12 mouse cellular contexts compared by ENCODE assay signal in the genomic region with DNA sequence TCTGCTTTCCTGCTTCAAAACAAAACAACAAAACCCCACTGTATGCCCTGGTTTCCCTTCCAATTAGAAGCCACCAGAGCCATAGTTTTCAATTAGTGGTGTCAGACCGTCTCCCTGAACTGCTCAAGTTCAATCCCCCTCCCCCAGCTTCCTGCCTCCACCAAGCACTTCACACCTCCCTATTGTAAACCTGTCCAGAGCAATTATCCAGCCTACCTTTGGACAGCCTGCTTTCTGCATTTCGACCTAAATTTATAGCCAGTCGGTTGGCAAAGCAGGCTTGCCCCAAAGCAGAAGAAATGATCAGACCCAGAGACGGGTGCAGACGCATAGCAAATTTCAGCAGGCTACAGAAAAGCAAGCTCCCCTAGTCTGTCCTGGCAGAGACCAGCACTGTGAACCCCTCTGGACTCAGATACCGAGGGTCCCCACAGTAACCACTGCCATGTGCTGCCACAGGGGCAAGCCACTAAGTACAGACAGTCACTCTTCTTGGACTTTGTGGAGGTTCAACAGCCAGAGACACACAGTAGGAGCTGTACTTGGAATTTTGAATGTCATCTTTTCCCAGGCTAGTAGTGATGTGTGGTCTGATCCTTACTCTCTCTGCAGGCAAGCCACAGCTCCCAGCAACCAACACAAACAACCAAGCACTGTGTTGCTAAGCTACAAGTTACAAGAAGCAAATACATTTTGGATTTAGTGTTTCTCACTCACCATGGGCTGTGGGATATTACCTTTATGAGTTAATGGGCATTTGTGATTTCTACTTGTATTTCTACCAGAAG. TPM values are rescaled to one million over a fixed set of nuclear protein-coding genes. Genes with fewer than 3 reads are reported as not detected.
DNase-seq lines count a peak whose midpoint lies in the region; ATAC-seq and TF ChIP-seq lines count a peak whose summit lies in the region.
"Had no signal": no experiment of that assay in that cellular context is flagged by ENCODE, and none has a peak within 500 bp of the region (broad histone marks: within the 10 kb centered on the region; RNA-seq: fewer than 3 reads in every experiment).

No protein-coding gene starts in this region.

- intact Hi-C loops in gastrocnemius, adult 2 months (cut with DNase I) = no loop called here
- intact Hi-C loops in gastrocnemius, postnatal 14 days (cut with DNase I; ENCODE audit: low total_unique reads) = no loop called here

- 0 out of 2 replicates have a peak overlapping the region, but pooled peaks have one; percentile 11 for H3K4me3 ChIP-seq in gastrocnemius, adult 2 months
- no peak overlapping the region for H3K4me3 ChIP-seq in hindbrain, embryonic 13.5 days
- H3K4me3 ChIP-seq in limb, embryonic 15.5 days = no peak overlapping the region

- no peak for ATAC-seq in hindbrain, embryonic 13.5 days (ENCODE audit: low FRiP score)
- no peak for ATAC-seq in limb, embryonic 15.5 days (ENCODE audit: insufficient number of reproducible peaks, low FRiP score, low TSS enrichment, low read depth)

- H3K4me1 ChIP-seq in hindbrain, embryonic 13.5 days (replicated peaks) = peaks cover 72% of the 10 kb centered on the region
- peaks cover 74% of the 10 kb centered on the region for H3K4me1 ChIP-seq in limb, embryonic 15.5 days

- peak overlapping the region; percentile 79 for H3K27ac ChIP-seq in gastrocnemius, adult 2 months
- no peak overlapping the region for H3K27ac ChIP-seq in hindbrain, embryonic 13.5 days
- H3K27ac ChIP-seq in limb, embryonic 15.5 days = peak overlapping the region; percentile 43; the same call in 1 of the 2 replicates

- no peak for TF ChIP-seq CTCF in gastrocnemius, adult 2 months (IDR thresholded peaks at IDR 0.05)

- no peaks in the 10 kb centered on the region for H3K36me3 ChIP-seq in hindbrain, embryonic 13.5 days
- no peaks in the 10 kb centered on the region for H3K36me3 ChIP-seq in limb, embryonic 15.5 days

- no peak for DNase-seq in gastrocnemius, adult 2 months
- no peak for DNase-seq in gastrocnemius, postnatal 14 days
- DNase-seq in CD4-positive helper T cell, adult 2 months (ENCODE audit: low read depth, low spot score) = peak; percentile 27
- DNase-seq in embryo, embryonic 10 days (ENCODE audit: low spot score) = no peak
- no peak for DNase-seq in lung, postnatal 25 days (ENCODE audit: low spot score)
- no peak for DNase-seq in cerebellum, postnatal 14 days
- DNase-seq: adrenal gland, postnatal 10 days; cerebellum, adult 11 months; left cerebral cortex, postnatal 4 days; midbrain, embryonic 14.5 days had no signal

- no peaks in the 10 kb centered on the region for H3K9me3 ChIP-seq in hindbrain, embryonic 13.5 days
- no peaks in the 10 kb centered on the region for H3K9me3 ChIP-seq in limb, embryonic 15.5 days

- 0 out of 2 replicates have a peak overlapping the region, but pooled peaks have one; percentile 13 for H3K4me2 ChIP-seq in hindbrain, embryonic 13.5 days
- H3K4me2 ChIP-seq in limb, embryonic 15.5 days = no peak overlapping the region

- 39% methylated on average over 6 of the region's 6 CpGs for WGBS in hindbrain, embryonic 13.5 days
- 11% methylated on average over 6 of the region's 6 CpGs for WGBS in limb, embryonic 15.5 days

- no peaks in the 10 kb centered on the region for H3K27me3 ChIP-seq in hindbrain, embryonic 13.5 days
- H3K27me3 ChIP-seq in limb, embryonic 15.5 days = no peaks in the 10 kb centered on the region

- no peak overlapping the region for H3K9ac ChIP-seq in hindbrain, embryonic 13.5 days
- H3K9ac ChIP-seq in limb, embryonic 15.5 days = no peak overlapping the region

RNA-seq across cellular contexts. Expression of a gene that starts 21.4 kb away (rescaled TPM):
- 10 to 100 TPM; 38.9 to 57.9 TPM for total RNA-seq in gastrocnemius, adult 2 months (2021)
- total RNA-seq in gastrocnemius, postnatal 14 days (2021) = 10 to 100 TPM; 39.7 to 49.4 TPM
- 10.9 and 12.5 TPM in 2 replicates for polyA plus RNA-seq in hindbrain, embryonic 13.5 days (2015; fragmentation: Nextera tagmentation; extraction: Ambion mirVana)
- polyA plus RNA-seq in limb, embryonic 15.5 days (2015; fragmentation: Nextera tagmentation; extraction: Ambion mirVana) = 22.3 and 22.5 TPM in 2 replicates
